Mouse (Mus musculus) brain, embryonic 14.5 days (tissue): ENCODE data around the gene Myzap.

Experiments
- CTCF ChIP-seq: fragments of 200-500 bp; IDR thresholded peaks from 2 replicates; pipeline ENCODE4 v1.5.1; 2012; ENCODE audit warnings: inconsistent platforms, mild to moderate bottlenecking, moderate library complexity, borderline replicate concordance; ENCODE audit not compliant: insufficient read depth, insufficient read length; ENCODE audit errors: extremely low read depth
- POLR2A ChIP-seq: fragments of 200-500 bp; IDR thresholded peaks from 2 replicates; pipeline ENCODE4 v1.6.1; 2012; ENCODE audit warnings: mild to moderate bottlenecking, inconsistent platforms, borderline replicate concordance; ENCODE audit not compliant: poor library complexity, insufficient read depth, insufficient read length, severe bottlenecking; ENCODE audit errors: extremely low read depth

DNA sequence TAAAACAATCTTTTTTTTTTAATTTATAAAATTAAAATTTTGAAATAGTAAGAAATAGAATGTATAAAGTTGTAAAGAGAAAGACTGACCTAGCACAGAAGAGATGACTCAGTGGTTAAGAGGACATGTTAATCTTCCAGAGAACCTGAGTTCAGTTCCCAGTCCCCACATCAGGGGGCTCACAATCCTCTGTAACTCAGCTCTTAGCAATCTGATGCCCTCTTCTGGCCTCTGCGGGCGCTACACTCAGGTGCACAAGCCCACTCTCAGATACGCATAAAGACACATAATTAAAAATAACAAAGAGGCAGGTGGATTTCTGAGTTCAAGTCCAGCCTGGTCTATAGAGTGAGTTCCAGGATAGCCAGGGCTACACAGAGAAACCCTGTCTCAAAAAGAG is 38.2 kb downstream of the Myzap start:
- no peak for TF ChIP-seq CTCF
- TF ChIP-seq POLR2A, result no peak
